Mouse (Mus musculus) myocyte (in vitro differentiated cells): ENCODE results near the gene Nphp3.

ENCODE experiments used
- MYOD1 ChIP-seq, 3 experiments: IDR thresholded peaks; one replicate each; pipeline ENCODE4 v1.6.1; 2011; ENCODE audit warnings: control low read depth in 2 of 3, low read depth in 2 of 3, mild to moderate bottlenecking in 2 of 3, moderate library complexity in 1 of 3; ENCODE audit not compliant: insufficient read length in 2 of 3, control insufficient read depth in 1 of 3
- POLR2A ChIP-seq: IDR thresholded peaks from one replicate; pipeline ENCODE4 v1.6.1; 2011; ENCODE audit warnings: low read depth, mild to moderate bottlenecking, control low read depth, moderate library complexity; ENCODE audit not compliant: insufficient read length
- TCF12 ChIP-seq: IDR thresholded peaks from one replicate; pipeline ENCODE4 v1.6.1; 2011; ENCODE audit warnings: mild to moderate bottlenecking, control low read depth; ENCODE audit not compliant: poor library complexity, insufficient read depth, severe bottlenecking
- USF1 ChIP-seq: IDR thresholded peaks from one replicate; pipeline ENCODE4 v1.6.1; 2011; ENCODE audit warnings: low read depth, mild to moderate bottlenecking, control low read depth, moderate library complexity

- TF ChIP-seq POLR2A (peak; percentile 72), MYOD1 (IDR thresholded peaks at IDR 0.05; ENCODE audit: control insufficient read depth in 1 of 3, insufficient read length in 2 of 3, low read depth in 2 of 3) (no peak), TCF12 (no peak), USF1 (no peak)
These were observed 60.3 kb downstream of the Nphp3 start, which contains the start of gene Uba5 for GRCm38 (mm10) chr9:104062430-104063243.
